Mouse (Mus musculus): ENCODE results near the gene Dnajc27.

Gene Dnajc27

DNA sequence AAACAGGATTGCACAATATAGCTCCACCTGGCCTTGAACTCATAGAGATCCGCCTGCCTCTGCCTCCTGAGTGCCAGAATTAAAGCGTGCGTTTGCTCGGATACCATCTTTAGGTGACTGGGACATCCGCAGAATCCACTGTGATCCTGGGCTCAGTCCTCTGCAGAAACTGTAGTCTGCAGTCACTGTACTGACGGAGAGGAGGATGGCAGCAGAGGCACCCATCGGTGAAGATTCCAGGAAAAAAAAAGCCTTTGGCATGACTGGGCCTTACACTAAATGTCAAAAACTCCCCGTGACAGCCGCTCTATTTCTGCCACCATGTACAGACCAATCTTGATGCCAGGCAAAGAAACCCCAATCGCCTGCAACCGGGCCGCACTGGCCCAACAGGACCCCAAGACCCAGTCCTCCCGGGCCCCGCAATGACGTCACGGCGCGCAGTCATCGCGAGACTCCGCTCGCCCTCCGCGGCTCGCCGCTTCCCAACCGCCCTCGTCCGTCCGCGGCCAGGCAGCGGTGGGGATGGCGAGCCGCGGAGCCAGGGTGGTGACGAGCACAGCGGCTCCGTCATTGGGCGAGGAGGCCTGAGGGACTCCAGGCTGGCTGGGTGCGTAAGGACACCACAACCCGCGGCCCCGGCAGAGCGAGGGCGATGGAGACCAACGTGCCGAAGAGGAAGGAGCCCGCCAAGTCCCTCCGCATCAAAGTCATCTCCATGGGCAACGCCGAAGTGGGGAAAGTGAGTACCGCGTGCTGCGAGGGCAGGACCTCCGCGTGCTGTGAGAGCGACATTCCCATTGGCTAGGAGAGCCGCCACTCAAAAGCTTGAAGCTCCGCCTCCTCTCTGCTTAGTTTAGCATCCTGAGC lies at the start of gene Dnajc27:
Gene Dnajc27, plus strand, starts transcription at position 452 of the 870 bp plus-strand sequence.
- peak; percentile 95 for DNase-seq

DNA sequence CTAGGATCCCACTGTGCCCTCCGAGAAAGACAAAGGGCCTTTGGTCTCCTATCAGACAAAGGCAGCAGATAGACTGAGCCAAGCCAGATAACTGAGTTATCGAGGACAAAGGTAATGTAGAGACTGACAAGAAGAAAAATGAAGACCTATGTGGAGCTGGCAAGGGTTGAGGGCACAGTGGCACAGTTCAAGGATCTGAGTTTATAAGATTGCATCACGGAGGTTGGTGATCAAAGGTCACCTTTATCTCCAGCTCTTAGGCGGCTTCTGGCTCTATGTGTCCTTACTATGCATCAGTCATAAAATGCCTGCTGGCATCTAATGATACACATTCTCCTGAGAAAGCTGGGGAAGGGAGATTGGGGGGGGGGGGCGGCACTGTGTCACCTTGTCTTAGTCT lies 46.2 kb upstream of the Dnajc27 start:
- DNase-seq: no peak

DNA sequence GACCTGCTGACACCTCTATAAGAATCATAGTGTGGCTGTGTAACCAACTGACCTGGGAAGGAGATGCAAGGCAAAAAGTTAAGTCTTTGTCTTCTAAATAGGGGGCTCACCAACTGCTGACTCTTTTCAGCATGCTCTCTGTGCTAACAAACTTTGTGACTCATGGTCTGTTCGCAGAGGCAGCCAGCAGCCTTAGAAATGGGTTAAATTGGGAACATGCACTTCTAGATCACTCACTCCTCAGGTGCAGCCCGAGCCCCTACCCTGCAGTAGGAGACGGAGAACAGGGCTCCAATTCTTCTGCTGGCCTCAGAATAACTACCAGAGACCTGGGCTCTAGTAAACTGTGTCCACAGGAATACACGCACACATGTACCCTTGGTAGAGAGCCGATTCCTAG lies 44.9 kb upstream of the Dnajc27 start:
- no peak for DNase-seq

DNA sequence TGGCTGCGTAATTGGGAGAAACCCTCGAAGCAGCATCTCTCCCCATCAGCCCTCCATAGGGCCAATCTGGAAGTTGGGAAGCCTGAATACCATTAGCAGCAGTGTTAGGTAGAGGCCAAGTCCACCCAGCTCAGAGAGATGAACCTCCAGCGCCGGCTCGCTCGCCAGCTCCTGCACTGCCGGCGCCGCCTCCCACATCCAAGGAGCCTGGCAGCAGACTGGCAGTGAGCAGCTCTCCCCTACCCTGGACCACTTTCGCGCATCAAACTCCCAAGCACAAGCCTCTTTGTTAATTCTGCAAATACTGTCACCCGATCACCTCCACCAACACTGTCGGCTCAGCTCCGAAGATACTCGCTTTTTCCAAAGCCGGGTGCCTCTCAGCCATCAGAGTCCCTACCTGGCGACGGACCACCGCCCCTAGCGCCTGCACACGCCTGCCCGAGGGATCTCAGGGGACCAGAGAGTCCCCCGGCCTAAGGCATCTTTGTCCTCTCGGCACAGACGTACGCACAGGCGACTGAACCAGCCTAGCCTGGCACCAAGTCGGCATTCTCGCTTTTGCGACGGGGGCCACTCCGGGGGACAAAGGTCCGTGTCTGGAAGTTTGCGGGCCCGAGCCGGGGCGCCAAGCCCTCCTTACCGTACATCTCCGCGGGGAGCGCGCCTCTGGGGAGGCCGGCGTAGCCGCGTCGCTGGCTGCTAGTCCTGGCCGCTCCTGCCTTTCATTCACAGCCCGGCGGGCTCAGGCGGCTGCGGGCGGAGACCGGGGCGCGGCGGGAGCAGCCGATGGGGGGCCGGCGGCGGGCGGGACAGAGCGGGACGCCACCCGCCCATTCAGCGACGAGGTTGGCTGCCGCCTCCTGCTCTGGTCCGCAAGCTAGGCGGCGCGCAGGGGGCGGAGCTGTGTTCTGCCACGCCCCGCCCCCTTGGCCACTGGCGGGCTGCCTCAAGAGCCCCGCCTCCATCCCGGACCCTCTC lies 44.0 kb upstream of the Dnajc27 start, which contains the start of gene Efr3b:
Gene Efr3b, minus strand, starts transcription at position 855 of the 981 bp plus-strand sequence.
- DNase-seq: peak; percentile 88

DNA sequence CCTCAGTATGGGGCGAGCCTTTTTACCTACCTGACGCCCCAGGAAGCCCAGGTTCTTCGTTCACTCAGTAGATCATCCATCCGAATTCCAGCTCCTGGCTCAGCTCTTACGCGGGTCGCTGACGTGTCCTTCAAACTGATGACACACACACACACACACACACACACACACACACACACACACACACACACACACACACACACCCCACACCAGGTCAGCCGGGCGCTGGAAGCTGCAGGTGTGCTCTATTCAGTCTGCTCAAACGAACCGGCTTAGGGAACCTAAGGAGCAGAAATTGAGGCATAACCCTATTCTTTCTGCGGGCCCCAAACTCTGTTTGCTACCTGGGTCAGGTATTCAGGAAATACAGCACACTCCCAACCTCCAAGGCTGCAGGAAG lies 43.3 kb upstream of the Dnajc27 start:
- no peak for DNase-seq

DNA sequence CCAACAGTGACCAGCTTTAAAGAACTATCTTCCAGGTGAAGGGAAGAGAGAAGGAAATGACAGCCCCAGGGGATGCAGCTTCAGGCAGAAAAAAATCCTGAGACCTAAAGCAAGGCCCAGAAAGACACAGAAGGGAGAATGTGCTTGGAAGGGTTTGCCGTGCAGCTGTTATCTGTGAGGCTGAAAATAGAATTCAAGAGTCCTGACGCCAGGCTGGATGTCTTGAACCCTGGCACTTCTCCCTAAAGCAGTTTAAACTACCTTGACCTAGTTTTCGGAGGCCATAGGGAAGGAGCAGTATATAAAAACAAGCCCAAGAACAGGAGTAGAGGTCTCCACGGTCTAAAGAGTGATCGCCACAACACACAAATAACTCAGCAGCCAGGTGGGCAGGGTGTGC lies 40.0 kb upstream of the Dnajc27 start:
- DNase-seq: no peak

DNA sequence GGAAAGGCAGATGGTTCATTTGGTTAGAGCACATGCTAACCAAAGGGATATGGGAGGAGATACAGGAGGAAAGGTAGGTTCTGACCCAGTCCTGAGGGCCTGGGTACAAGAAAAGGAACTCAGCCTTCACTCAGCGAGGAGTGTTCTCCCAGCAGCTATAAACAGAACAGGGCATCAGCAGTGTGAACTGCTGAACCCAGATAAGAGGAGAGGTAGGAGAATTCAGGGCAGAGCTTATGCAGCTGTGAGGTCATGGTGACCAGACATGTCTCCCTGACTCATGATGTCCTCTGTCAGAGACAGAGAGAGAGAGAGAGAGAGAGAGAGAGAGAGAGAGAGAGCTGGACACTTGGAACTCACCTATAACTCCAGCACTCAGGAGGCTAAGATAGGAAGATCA lies 36.4 kb upstream of the Dnajc27 start:
- DNase-seq: no peak

DNA sequence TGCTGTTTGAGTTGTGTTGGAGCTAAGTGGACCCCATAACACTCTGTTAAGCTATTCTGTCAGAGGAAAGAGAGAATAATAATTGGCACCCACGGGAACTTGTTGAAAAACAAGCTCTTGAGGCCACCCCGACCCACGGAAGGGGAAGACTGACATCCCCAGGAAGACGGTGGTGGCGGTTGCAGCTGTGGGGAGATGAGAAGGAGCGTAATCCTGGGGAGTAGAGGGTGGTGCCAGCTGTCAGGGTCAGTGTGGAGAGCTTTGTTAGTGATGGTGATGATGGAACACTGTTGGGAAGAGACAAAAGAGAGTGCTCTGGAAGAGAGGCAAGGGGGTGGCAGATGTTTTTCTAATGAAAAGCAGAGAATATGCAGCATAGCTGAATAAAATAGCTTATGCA lies 34.4 kb upstream of the Dnajc27 start:
- DNase-seq: no peak

DNA sequence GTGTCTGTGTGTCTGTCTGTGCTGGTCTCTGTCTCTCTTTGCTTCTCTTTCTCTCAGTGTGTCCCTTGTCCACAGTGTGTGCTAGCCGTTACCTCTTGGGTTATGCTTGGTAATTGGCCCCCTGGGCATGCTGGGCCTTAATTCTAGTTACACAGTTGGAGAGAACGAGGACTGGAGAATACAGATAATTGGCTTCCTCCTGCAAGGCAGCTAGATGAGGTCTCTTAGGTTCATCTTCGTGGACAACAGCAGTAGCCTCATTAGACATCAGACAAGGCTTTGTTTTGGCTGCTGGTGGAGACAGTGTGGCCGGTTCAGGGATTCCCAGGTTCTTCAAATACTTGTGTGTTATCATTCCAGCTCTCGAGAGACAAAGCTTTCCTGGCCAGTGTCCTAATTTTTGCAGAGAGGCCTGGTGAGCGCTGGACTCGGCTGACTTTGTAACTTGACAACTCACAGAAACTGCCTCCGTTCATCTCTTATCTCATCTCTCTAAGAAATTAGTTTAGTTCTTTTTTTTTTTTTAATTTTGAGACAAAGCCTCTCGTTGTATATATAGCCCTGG lies 31.4 kb upstream of the Dnajc27 start:
- DNase-seq: no peak

DNA sequence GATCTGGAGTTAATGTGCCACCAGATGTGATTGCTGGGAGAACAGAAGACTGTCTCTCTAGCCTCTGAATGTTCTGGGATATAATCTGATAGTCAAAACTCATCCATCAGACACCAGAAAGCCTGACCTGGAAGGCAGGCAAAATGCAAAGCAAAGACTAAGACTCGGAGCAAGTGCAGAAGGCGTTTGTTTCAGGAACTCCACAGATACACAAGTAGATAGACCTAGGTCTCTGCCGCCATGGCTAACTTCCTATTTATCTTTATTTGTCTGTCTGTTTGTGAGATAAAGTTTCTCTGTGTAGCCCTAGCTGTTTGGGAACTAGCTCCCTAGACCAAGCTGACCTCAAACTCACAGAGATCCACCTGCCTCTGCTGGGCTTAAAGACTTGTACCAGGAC lies 28.7 kb upstream of the Dnajc27 start:
- no peak for DNase-seq

DNA sequence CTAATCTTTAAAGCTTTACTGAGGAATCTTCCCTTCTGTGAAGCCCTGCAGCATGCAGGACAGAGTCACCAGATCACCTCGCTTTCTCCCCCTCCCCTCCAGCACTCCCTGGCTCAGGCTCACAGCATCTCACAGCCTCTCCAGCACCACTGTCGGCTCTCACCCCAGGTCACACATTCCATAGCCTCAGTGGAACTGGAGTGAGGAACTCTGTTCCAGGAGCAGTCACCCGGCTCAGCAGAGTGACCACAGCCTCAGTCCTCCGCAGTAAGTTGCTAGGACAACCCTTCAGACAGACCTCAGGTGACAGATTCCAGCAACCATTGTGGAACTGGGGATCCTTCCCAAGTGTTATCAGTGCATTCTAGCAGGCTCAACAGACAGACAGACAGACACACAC lies 27.5 kb upstream of the Dnajc27 start:
- no peak for DNase-seq

DNA sequence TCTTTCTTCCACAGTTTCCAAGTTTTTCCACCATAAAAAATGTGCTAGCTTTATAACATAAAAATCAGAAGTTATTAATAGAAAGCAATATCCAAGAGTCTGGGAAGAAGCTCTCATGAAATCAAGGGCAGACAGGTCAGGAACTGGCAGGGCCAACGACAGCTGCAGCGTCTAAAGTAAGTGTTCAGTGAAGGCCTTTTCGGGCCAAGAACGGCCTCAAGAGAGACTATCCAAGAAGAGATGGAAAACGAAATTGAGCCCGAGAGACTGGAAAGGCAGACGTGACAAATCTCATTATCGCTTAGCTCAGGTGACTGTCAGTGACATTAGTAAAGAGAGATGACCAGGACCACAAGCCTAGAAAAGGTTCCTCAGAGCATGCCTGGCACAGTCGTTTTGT lies 24.1 kb upstream of the Dnajc27 start:
- no peak for DNase-seq

DNA sequence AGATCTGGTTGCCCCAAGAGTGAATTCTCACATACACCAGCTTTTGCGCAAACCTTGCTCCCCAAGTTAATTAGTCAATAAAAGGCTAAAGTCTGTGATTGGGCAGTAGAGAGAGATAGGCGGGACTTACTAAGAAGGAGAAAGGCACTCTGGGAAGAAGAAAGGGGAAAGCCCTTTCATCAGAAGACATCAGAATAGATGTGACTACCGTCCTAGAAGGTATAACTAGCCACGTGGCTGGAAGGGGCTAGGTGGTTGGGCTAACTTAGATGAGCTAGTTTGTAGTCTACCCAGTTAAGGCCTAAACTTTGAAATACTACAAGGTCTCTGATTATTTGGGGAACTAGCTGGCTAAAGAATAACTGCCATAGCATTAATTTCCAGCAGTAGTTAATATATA lies 22.7 kb upstream of the Dnajc27 start:
- no peak for DNase-seq

DNA sequence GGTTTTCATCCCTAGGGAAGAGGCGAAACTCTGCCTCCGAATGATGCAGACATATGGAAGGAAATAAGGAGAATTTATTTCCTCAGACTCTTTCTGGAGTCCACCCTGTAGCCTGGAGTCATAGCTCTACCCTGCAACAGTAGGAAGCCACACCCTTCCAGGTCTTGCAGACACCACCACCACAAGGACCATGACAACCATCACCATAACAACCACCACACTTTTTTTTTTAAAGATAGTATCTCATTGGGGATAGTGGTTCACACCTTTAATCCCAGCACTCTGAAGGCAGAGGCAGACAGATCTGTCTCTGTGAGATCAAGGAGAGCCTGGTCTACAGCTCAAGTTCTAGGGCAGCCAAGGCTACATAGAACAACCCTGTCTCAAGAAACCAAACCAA lies 16.9 kb upstream of the Dnajc27 start:
- DNase-seq: no peak

DNA sequence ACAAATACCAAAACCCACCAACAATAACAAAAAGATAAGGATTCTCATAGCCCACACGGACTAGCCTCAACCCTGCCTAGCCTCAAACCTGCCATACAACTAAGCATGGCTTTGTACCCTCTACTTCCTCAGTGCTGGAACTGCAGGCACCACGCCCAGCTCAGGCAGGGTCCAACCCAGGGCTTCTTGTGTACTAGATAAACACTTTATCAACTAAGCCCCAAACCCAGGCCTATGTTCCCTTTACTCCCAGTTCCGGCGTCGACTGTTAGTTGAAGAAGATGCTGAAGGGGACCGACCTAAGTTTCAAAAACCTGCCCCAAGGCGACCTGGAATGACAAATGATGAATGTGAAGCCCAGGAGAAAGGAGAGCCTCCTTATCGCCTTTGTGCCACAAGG lies 16.4 kb upstream of the Dnajc27 start:
- no peak for DNase-seq

DNA sequence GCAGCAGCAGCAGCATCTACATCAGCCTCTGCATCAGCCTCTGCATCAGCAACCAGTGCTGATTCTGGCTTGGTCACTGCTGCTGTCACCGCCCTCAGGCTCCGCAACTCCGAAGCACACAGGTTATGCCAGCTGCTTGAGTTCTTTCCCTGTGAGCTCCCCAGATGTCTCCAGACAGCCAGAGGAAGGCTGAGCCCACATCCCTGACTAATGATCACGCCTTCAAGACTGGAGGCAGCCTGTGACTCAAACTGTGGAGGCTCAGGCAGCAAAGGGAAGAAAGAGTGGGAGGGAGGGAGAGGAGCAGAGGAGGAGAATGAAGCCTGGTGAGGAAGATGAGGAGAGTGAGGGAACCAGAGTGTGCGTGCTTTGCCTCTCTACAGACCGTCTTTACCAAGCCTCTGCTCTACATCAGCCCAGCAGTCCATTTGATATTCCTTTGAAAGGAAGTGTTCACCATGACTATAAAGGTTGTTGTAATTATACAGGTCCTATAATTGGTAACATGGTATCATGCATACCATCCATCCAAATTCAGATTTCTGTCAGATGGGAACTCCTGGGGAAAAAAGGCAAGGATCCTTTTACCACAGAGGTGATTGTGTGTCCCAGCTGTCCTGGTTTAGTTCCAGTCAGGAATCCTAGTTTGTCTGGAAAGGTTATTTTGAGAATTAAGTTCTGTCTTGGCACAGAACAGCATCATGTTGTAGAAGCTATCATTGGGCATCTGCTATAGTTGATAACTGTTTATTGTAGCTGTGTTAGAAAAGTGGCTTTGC lies 15.5 kb upstream of the Dnajc27 start:
- DNase-seq: peak; percentile 61

DNA sequence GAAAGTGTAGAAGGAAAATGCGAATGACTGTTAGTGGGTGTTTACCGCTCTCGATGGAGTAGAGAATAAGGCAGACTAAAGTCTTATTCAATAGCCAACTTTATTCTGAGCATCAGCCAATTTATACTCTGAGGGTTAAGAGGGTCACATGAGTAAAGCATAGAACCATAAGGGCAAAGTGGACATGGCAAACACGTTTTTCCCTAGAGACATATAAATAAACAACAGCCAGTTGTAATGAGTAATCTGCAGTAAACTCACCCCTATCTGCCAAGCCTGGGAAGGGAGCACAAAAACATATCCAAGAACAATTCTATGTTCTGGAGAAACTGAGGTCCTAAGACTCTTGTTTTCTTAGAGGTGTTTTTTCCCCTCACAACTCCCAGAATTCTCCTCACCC lies 13.8 kb upstream of the Dnajc27 start:
- DNase-seq: no peak

DNA sequence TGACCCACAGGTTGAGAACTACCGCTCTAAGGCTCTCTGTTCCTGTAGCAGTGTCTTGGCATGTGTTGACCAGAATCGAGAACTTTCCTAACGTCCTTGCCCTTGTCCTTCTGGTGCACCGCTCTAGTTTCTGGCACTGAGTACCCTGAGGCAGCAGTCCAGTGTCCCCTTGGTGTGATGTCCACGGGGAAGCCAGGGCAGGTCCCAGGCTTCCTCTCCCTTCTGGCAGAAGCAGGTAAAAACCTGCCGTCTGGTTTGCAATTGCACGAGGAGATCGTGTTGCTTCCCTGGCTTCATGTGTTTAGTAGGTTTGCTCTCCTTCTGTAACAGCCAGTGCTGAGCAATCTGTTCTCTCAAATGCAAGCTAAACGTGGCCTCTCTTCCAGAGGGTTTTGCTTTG lies 10.7 kb upstream of the Dnajc27 start:
- no peak for DNase-seq

DNA sequence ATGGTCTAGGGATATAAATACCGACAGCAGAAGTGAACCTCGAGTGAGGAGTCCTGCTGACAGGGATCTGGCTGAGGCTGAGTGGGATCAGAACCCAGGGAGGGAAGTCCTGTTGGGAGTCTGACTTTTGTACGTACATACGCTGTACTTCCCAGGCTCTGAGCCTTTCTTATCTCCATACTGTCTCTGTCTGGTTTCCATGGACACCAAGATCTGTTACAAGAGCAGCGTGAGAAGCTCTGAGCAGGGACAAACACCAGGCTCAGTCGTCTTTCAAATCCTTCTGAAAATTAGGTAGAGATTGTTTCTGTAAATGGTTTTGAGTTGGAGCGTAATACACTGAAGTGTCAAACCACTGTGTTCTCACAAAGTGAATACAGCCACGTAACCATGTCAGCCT lies 7.0 kb upstream of the Dnajc27 start:
- no peak for DNase-seq

DNA sequence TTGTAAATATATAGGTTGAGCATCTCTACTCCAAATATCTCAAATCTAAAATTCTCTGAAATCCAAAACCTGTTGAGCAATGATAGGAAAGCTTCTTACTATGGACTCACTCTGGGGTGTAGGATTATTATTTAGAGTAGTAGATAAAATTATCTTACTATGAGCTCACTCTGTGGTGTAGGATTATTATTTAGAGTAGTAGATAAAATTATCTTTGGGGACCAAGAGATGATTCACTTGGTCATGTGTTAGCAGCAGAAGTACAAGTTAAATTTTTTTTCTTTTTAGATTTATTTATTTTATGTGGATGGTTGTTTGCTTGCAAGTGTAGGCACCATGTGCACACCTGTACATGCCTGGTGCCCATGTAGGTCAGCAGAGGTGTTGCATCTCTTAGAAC lies 6.0 kb upstream of the Dnajc27 start:
- DNase-seq: no peak

DNA sequence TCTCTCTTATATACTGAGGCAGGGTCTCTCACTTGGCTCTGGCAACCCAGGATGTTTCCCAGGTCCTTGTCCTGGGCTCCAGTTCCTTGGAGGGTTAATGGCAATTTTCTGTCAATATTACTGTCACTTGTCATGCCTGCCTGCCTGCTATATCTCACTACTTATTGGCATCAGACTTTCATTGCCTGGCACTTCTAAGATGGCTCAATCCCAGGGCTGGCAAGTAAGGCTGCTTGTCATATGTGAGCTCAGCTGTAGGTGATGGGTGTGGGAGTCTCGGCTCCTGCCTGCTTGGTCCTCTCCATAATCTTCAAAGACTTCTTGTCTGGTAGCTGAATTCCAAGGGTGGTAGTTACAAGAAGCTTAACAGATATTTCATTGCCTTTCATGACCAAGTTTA lies 4.3 kb upstream of the Dnajc27 start:
- no peak for DNase-seq

DNA sequence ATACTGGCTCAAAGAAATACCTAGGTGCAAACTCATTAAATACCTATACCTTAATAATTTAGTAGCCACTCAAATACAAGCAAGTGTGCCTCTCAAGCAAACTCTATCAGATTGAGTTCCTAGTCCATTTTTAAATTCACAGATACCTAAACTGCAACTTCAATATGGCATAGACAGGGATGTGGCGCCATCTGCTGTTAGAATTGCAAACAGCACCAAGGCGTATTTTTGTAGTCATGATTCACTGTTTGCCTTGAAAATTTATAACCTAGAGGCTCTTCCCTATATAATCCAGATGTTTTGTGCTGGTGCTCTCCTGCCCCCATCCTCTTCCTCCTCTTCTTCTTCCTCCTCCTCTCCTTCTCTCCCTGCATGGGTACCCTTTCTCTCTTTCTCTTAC lies 2.1 kb upstream of the Dnajc27 start:
- peak; percentile 77 for DNase-seq

DNA sequence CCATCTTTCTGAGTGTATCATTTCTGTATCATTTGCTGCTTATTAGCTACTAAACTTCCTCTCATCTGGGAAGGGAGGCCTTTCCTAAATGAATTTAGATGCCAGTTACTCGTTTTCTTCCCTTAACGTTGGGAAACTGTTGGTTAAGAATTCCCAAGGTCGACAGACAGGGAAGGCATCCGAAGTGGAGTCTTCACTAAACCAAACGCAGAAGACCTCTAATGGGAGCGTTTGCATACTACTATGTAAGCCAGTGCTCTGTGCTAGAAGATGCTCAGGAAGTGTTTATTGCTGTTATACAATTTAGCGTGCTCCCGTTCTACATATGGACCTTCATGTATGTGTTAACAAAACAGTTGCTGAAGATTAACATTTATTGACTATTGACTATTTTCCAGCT lies 1.1 kb downstream of the Dnajc27 start:
- DNase-seq: no peak

All from right cerebral cortex, postnatal 25 days (tissue).